Mouse (Mus musculus) megakaryocyte, embryonic 14.5 days (primary cell): ENCODE data around the gene Zbtb43. TPM values are rescaled to one million over a fixed set of nuclear protein-coding genes. Genes with fewer than 3 reads are reported as not detected.

Experiments
- H3K27me3 ChIP-seq: replicated peaks from 2 replicates; pipeline ENCODE3; 2012; ENCODE audit warnings: inconsistent platforms
- H3K36me3 ChIP-seq: replicated peaks from 2 replicates; pipeline ENCODE3; 2012; ENCODE audit warnings: low read length, inconsistent platforms, mixed read lengths
- H3K4me1 ChIP-seq: 2 replicates; pipeline ENCODE4 v1.6.1; 2012; ENCODE audit warnings: inconsistent platforms
- H3K4me3 ChIP-seq: replicated peaks from 2 replicates; pipeline ENCODE3; 2012; ENCODE audit warnings: moderate library complexity, mild to moderate bottlenecking, inconsistent platforms
- H3K9me3 ChIP-seq: 2 replicates; pipeline ENCODE4 v1.6.1; 2012; ENCODE audit warnings: inconsistent platforms
- FLI1 ChIP-seq: IDR thresholded peaks from 2 replicates; pipeline ENCODE4 v1.6.1; 2012; ENCODE audit warnings: low read length, inconsistent platforms, mixed read lengths
- GATA1 ChIP-seq: IDR thresholded peaks from 3 replicates; pipeline ENCODE4 v1.6.1; 2012; ENCODE audit warnings: mixed read lengths, low read length, inconsistent platforms, borderline replicate concordance
- polyA plus RNA-seq: library from polyadenylated mRNA; stranded (reverse); fragments of >175 nt; gene quantifications from 2 replicates; pipeline ENCODE4 v1.2.3, GENCODE M21; 2012; ENCODE audit warnings: low replicate concordance; ENCODE audit not compliant: insufficient read depth

The Zbtb43 gene
- polyA plus RNA-seq, 1 experiment, result 1.7 TPM

- Histone ChIP-seq H3K4me1 (peaks cover 54% of the 10 kb centered on the region), H3K9me3 (no peaks in the 10 kb centered on the region), H3K36me3 (peaks cover 27% of the 10 kb centered on the region), H3K27me3 (no peaks in the 10 kb centered on the region), H3K4me3 (no peak overlapping the region)
- TF ChIP-seq GATA1 (no peak), FLI1 (no peak)
Observed at GRCm38 (mm10) chr2:33402236-33402635, 66.1 kb downstream of the Zbtb43 start.

- H3K4me1 ChIP-seq, result peaks cover 49% of the 10 kb centered on the region
- peaks cover 18% of the 10 kb centered on the region for H3K36me3 ChIP-seq
- H3K9me3 ChIP-seq, result no peaks in the 10 kb centered on the region
- TF ChIP-seq FLI1 (no peak), GATA1 (no peak)
- H3K4me3 ChIP-seq, result no peak overlapping the region
- no peaks in the 10 kb centered on the region for H3K27me3 ChIP-seq
Observed at GRCm38 (mm10) chr2:33401217-33401616, 67.1 kb downstream of the Zbtb43 start.

- TF ChIP-seq FLI1, result no peak
- TF ChIP-seq GATA1, result no peak
- Histone ChIP-seq H3K9me3 (no peaks in the 10 kb centered on the region), H3K4me3 (no peak overlapping the region), H3K4me1 (peaks cover 43% of the 10 kb centered on the region), H3K27me3 (no peaks in the 10 kb centered on the region), H3K36me3 (peaks cover 12% of the 10 kb centered on the region)
Observed at GRCm38 (mm10) chr2:33400541-33400940, 67.8 kb downstream of the Zbtb43 start.

Other genes starting within 250 kb of the Zbtb43 start
- gene Ralgps1, start 97.1 kb downstream of the Zbtb43 start, polyA plus RNA-seq, result 0.53 and 3.3 TPM in 2 replicates
- 1.6 and 7.9 TPM in 2 replicates for gene Zbtb34, start 37.2 kb downstream of the Zbtb43 start, polyA plus RNA-seq
- not detected in 2 replicates for gene Lmx1b, start 172.0 kb upstream of the Zbtb43 start, polyA plus RNA-seq